Mouse (Mus musculus) megakaryocyte, embryonic 14.5 days (primary cell): ENCODE measurements around the gene Ccnl2. TPM values are rescaled to one million over a fixed set of nuclear protein-coding genes. Genes with fewer than 3 reads are reported as not detected.

Experiments
- H3K27me3 ChIP-seq: replicated peaks from 2 replicates; pipeline ENCODE3; 2012; ENCODE audit warnings: inconsistent platforms
- H3K36me3 ChIP-seq: replicated peaks from 2 replicates; pipeline ENCODE3; 2012; ENCODE audit warnings: low read length, inconsistent platforms, mixed read lengths
- H3K4me1 ChIP-seq: 2 replicates; pipeline ENCODE4 v1.6.1; 2012; ENCODE audit warnings: inconsistent platforms
- H3K4me3 ChIP-seq: replicated peaks from 2 replicates; pipeline ENCODE3; 2012; ENCODE audit warnings: moderate library complexity, mild to moderate bottlenecking, inconsistent platforms
- H3K9me3 ChIP-seq: 2 replicates; pipeline ENCODE4 v1.6.1; 2012; ENCODE audit warnings: inconsistent platforms
- FLI1 ChIP-seq: IDR thresholded peaks from 2 replicates; pipeline ENCODE4 v1.6.1; 2012; ENCODE audit warnings: low read length, inconsistent platforms, mixed read lengths
- GATA1 ChIP-seq: IDR thresholded peaks from 3 replicates; pipeline ENCODE4 v1.6.1; 2012; ENCODE audit warnings: mixed read lengths, low read length, inconsistent platforms, borderline replicate concordance
- polyA plus RNA-seq: library from polyadenylated mRNA; stranded (reverse); fragments of >175 nt; gene quantifications from 2 replicates; pipeline ENCODE4 v1.2.3, GENCODE M21; 2012; ENCODE audit warnings: low replicate concordance; ENCODE audit not compliant: insufficient read depth

The Ccnl2 gene
- polyA plus RNA-seq, 1 experiment, result 15.4 TPM

GRCm38 (mm10) chr4:155848434-155849095, 36.3 kb downstream of the Ccnl2 start:
- peaks cover 68% of the 10 kb centered on the region for H3K4me1 ChIP-seq
- H3K9me3 ChIP-seq, result no peaks in the 10 kb centered on the region
- H3K36me3 ChIP-seq, result peaks cover 12% of the 10 kb centered on the region
- peak overlapping the region; percentile 100 for H3K4me3 ChIP-seq
- peaks cover 3% of the 10 kb centered on the region for H3K27me3 ChIP-seq
- TF ChIP-seq FLI1 (no peak), GATA1 (no peak)

- no peaks in the 10 kb centered on the region for H3K27me3 ChIP-seq
Observed at GRCm38 (mm10) chr4:155849391-155849790, 37.1 kb downstream of the Ccnl2 start.

GRCm38 (mm10) chr4:155849792-155850451, 37.6 kb downstream of the Ccnl2 start:
- TF ChIP-seq FLI1, result no peak
- no peak for TF ChIP-seq GATA1
- H3K4me1 ChIP-seq, result peaks cover 69% of the 10 kb centered on the region
- H3K4me3 ChIP-seq, result peak overlapping the region; percentile 38
- H3K9me3 ChIP-seq, result no peaks in the 10 kb centered on the region
- H3K27me3 ChIP-seq, result no peaks in the 10 kb centered on the region
- H3K36me3 ChIP-seq, result peaks cover 25% of the 10 kb centered on the region

More at GRCm38 (mm10) chr4:155849391-155849790, 37.1 kb downstream of the Ccnl2 start:
- TF ChIP-seq FLI1 (no peak), GATA1 (no peak)
- H3K9me3 ChIP-seq, result no peaks in the 10 kb centered on the region
- H3K36me3 ChIP-seq, result peaks cover 20% of the 10 kb centered on the region
- peaks cover 69% of the 10 kb centered on the region for H3K4me1 ChIP-seq
- H3K4me3 ChIP-seq, result peak overlapping the region; percentile 38

GRCm38 (mm10) chr4:155851368-155851767, 39.1 kb downstream of the Ccnl2 start:
- peaks cover 74% of the 10 kb centered on the region for H3K4me1 ChIP-seq
- H3K9me3 ChIP-seq, result no peaks in the 10 kb centered on the region
- H3K27me3 ChIP-seq, result no peaks in the 10 kb centered on the region
- H3K36me3 ChIP-seq, result peaks cover 40% of the 10 kb centered on the region
- TF ChIP-seq GATA1 (no peak), FLI1 (no peak)
- H3K4me3 ChIP-seq, result no peak overlapping the region

- H3K27me3 ChIP-seq, result no peaks in the 10 kb centered on the region
- no peaks in the 10 kb centered on the region for H3K9me3 ChIP-seq
- TF ChIP-seq FLI1 (no peak), GATA1 (no peak)
- H3K36me3 ChIP-seq, result peaks cover 46% of the 10 kb centered on the region
- H3K4me3 ChIP-seq, result no peak overlapping the region
- peaks cover 72% of the 10 kb centered on the region for H3K4me1 ChIP-seq
Observed at GRCm38 (mm10) chr4:155851951-155852411, 39.7 kb downstream of the Ccnl2 start.

GRCm38 (mm10) chr4:155853421-155853820, 41.1 kb downstream of the Ccnl2 start:
- Histone ChIP-seq H3K4me1 (peaks cover 63% of the 10 kb centered on the region), H3K36me3 (peaks cover 60% of the 10 kb centered on the region), H3K4me3 (no peak overlapping the region), H3K27me3 (no peaks in the 10 kb centered on the region), H3K9me3 (no peaks in the 10 kb centered on the region)
- TF ChIP-seq GATA1 (no peak), FLI1 (no peak)

GRCm38 (mm10) chr4:155854991-155855390, 42.7 kb downstream of the Ccnl2 start:
- TF ChIP-seq FLI1 (no peak), GATA1 (no peak)
- Histone ChIP-seq H3K27me3 (no peaks in the 10 kb centered on the region), H3K4me3 (no peak overlapping the region), H3K36me3 (peaks cover 76% of the 10 kb centered on the region), H3K9me3 (no peaks in the 10 kb centered on the region), H3K4me1 (peaks cover 47% of the 10 kb centered on the region)

- Histone ChIP-seq H3K9me3 (no peaks in the 10 kb centered on the region), H3K4me3 (no peak overlapping the region), H3K4me1 (peaks cover 36% of the 10 kb centered on the region), H3K36me3 (peaks cover 84% of the 10 kb centered on the region), H3K27me3 (no peaks in the 10 kb centered on the region)
- TF ChIP-seq FLI1 (no peak), GATA1 (no peak)
Observed at GRCm38 (mm10) chr4:155856071-155856470, 43.8 kb downstream of the Ccnl2 start.

GRCm38 (mm10) chr4:155856881-155857280, 44.6 kb downstream of the Ccnl2 start:
- Histone ChIP-seq H3K4me1 (peaks cover 28% of the 10 kb centered on the region), H3K36me3 (peaks cover 89% of the 10 kb centered on the region), H3K4me3 (no peak overlapping the region), H3K9me3 (no peaks in the 10 kb centered on the region), H3K27me3 (no peaks in the 10 kb centered on the region)
- no peak for TF ChIP-seq GATA1
- no peak for TF ChIP-seq FLI1

GRCm38 (mm10) chr4:155859318-155859717, 47.0 kb downstream of the Ccnl2 start:
- Histone ChIP-seq H3K9me3 (no peaks in the 10 kb centered on the region), H3K4me1 (peaks cover 10% of the 10 kb centered on the region; the same call in 1 of the 2 replicates), H3K27me3 (no peaks in the 10 kb centered on the region), H3K36me3 (peaks cover 100% of the 10 kb centered on the region), H3K4me3 (no peak overlapping the region)
- TF ChIP-seq GATA1, result no peak
- TF ChIP-seq FLI1, result no peak
